Mouse (Mus musculus): Measurements from ENCODE around the gene Gm28710. TPM values are rescaled to one million over a fixed set of nuclear protein-coding genes. Genes with fewer than 3 reads are reported as not detected.

The Gm28710 gene
- total RNA-seq (2017): not detected in 2 replicates

DNA sequence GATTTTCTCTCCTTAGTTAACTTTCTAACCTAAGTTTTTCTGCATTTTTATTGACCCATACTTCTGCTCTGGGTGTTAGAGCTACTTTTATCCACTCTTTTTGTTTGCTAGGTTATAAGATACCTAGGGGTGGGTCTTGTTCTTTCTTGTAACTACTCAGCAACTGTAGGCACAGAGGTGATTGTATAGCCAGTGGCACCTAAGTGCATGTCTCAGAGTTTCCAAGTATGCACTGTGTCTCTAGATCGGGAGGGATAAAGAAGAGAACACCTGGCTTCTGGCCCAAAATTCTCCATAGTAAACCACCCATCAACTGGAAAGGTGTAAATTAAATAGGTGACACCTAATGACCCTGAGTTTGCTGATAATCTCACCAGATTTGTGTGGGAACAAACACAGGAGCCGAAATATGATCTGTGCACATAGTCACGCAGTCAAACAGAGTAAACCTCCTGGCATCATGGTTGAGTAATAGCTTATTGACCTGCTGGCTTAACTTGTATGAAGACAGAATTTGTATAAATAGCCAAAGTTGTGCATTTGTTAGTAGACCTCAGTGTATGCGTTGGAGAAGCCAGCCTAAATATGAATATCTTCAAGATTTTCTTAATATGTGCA is at the start of gene Gm28710:
Gene Gm28710 (plus strand): TSS at position 568 of the 618 bp plus-strand sequence.
- no peak for ATAC-seq (replicated peaks in 1 of 2; ENCODE audit: insufficient read depth in 1 of 2, low FRiP score in 2 of 2, low TSS enrichment in 1 of 2, low read depth in 1 of 2, poor library complexity in 2 of 2, severe bottlenecking in 2 of 2)

DNA sequence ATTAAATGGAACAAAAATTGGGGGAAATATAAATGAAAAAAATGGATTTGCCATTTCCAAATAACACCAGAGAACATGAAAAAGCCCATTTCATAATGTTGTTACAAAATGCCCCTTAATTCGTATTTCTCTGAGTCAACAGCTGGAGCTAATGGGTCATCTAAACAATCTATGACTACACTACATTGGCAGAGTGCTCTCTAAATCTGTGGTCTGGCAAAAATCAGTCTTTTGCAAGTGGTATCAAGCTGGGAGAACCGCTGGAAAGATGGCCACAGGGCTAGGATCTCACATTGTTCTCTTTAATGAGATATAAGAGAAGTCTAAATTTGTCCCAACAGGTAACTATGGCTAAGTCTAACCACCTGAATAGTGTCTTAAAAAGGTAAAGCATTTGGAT is 14.4 kb upstream of the Gm28710 start:
- no peak for ATAC-seq (replicated peaks in 1 of 2; ENCODE audit: insufficient read depth in 1 of 2, low FRiP score in 2 of 2, low TSS enrichment in 1 of 2, low read depth in 1 of 2, poor library complexity in 2 of 2, severe bottlenecking in 2 of 2)

DNA sequence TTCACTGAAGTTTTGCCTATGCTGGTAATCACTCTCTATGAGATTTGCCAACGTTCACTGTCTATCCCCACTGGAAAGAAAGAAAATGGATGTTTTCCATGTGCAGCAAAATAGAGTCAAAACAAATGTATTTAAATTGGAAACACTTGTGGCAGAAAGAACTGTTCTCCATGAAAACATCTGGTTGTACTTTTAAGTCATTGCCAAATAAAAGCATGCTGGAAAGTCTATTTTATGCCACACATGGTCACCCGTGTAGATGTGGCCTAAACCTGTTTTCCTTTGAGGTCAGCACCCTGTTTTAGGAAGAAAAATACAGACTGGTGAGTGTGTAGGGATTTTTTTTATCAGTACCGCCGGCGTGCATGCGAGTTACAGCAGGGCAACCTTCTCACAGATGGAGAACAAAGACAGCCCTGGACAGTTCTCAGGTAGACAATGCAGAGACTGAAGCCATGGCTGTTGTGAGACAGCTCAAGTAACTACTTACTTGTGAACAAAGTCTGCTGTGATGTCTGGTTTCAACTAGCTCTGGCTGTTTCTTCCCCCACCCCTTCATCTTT is 12.9 kb upstream of the Gm28710 start:
- no peak for ATAC-seq (replicated peaks in 1 of 2; ENCODE audit: insufficient read depth in 1 of 2, low FRiP score in 2 of 2, low TSS enrichment in 1 of 2, low read depth in 1 of 2, poor library complexity in 2 of 2, severe bottlenecking in 2 of 2)

DNA sequence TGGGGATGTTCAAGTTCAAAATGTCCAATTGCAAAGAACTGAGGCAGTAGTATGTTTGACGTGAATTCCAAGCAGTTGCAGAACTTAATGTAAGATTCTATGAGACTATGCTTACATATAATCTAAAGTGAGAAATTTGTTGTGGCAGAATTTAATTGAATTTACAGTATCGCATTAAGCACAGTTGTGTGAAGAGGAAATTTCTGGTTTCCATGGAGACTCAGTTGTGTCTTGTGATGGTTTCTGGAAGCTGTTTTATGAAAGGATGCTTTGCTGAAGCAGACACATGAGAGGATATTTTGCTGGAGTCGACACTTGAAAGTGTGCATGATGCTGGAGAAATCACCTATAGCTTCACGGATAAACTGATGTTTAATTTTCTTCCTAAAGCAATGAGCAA is 6.0 kb upstream of the Gm28710 start:
- no peak for ATAC-seq (replicated peaks in 1 of 2; ENCODE audit: insufficient read depth in 1 of 2, low FRiP score in 2 of 2, low TSS enrichment in 1 of 2, low read depth in 1 of 2, poor library complexity in 2 of 2, severe bottlenecking in 2 of 2)

DNA sequence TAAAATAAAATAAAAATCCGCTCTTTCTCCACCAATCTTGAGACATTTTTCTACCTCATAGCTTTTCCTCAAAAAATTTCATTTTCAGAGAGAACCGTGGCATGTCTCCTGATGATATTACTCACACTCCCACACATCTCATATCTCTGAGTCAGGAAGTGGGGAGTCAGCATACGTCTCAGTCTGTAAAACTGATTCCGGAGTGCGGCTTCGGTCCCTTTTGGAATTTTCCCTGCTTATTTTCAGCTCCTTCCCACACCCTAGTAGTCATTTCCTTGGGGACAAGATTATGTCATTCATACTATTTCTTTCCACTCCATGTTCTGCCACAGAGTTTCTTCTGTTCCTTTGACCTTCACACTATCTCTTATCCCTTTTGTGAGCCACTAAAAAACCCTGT is 3.4 kb downstream of the Gm28710 start:
- no peak for ATAC-seq (replicated peaks in 1 of 2; ENCODE audit: insufficient read depth in 1 of 2, low FRiP score in 2 of 2, low TSS enrichment in 1 of 2, low read depth in 1 of 2, poor library complexity in 2 of 2, severe bottlenecking in 2 of 2)

DNA sequence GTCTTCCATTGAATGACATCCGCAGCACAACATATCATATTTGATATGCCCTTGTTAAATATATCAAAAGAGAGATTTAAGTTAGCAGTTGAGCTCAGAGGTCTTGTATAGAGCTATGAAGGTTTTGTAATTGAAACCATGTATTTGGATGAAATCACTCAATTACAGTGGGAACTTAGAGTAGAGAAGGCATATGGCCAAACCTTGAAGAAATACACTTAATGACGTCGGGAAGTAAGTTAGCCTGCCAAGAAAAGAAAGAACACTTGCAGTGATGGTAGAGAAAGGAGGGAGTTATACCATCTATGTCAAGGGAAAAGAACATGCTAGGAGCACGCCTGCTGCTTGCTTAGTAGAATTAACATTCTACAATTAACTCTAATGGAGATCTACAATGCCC is 11.1 kb downstream of the Gm28710 start:
- no peak for ATAC-seq (replicated peaks in 1 of 2; ENCODE audit: insufficient read depth in 1 of 2, low FRiP score in 2 of 2, low TSS enrichment in 1 of 2, low read depth in 1 of 2, poor library complexity in 2 of 2, severe bottlenecking in 2 of 2)

DNA sequence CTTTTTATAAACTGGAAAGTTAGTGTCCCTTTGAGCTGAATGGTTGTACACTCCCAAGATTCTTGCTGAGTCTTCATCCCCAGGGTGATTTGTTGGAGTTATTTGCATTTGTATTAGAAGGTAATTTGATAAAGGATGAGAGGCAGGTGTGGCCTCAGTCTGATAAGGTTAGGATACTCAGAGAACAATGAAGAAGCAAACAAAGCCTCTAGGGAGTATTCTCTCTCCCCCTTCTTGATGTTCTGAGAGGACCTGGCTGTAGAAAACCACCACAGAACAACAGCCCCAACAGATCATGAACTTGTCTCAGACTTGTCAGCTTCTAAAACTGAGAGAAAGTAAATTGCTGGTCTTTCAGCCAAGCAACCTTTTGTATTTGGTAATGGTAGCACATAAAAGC is 47.4 kb downstream of the Gm28710 start:
- no peak for ATAC-seq (replicated peaks in 1 of 2; ENCODE audit: insufficient read depth in 1 of 2, low FRiP score in 2 of 2, low TSS enrichment in 1 of 2, low read depth in 1 of 2, poor library complexity in 2 of 2, severe bottlenecking in 2 of 2)

DNA sequence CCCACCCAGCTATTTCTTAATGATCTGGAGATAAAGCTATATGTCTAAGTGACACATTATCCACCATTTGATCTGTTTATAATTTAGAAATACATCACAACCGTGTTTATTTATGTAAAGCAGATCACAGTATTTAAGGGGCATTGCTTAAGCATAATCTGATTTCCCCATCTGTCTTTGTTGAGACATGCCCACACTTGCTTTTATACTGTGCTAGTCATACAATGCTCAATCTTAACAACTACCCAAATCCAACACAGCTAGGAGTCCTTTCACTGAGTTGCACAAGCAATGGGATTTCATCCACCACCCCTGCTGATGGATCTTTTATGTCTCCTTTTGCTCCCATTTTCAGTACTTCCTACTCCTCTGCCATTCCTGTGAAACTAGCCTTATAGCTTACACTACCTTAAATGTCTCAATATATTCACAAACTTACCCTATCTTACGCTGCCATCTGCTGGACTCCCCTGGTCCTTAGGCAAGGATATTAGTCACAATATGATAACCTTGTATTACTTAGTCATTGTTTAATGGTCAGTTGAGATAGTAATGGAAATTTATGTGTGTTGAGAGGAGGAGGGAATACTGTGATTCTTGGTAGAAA is 77.8 kb downstream of the Gm28710 start:
- peak; percentile 95 to 98 for ATAC-seq (replicated peaks in 1 of 2; ENCODE audit: insufficient read depth in 1 of 2, low FRiP score in 2 of 2, low TSS enrichment in 1 of 2, low read depth in 1 of 2, poor library complexity in 2 of 2, severe bottlenecking in 2 of 2)

DNA sequence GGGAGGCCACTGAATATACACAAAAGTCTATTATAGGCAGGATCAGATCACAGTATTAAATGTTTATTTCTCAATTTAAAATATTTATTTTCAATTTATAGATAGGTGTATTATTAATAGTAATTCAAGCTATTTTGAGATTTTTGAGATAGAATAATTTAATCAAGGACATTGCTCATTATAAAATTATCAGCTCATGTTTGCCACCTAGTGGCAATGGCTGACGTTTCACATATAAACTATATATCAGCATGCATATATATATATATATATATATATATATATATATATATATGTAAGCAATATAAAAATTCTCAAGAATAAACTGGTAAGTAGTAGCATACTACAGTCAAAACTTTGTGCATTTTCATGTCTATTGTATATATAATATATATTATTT is 102.6 kb downstream of the Gm28710 start:
- no peak for ATAC-seq (replicated peaks in 1 of 2; ENCODE audit: insufficient read depth in 1 of 2, low FRiP score in 2 of 2, low TSS enrichment in 1 of 2, low read depth in 1 of 2, poor library complexity in 2 of 2, severe bottlenecking in 2 of 2)

DNA sequence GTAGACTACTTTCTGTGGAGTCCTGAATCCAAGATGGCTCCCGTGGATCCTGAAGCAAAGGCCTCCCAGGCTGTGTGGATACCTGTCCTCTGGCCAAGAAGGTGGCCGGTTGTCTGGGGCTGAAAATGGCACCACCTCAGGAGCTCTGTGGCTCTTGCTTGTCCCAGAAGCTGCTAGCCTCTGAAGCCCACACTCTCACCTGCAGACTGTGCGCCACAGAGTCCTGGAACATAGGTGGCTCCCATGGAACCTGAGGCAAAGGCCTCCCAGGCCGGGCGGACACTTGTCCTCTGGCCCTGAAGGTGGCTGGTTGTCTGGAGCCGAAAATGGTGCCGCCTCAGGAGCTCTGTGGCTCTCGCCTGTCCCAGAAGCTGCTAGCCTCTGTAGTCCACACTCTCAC is 128.2 kb downstream of the Gm28710 start:
- ATAC-seq (replicated peaks in 1 of 2; ENCODE audit: insufficient read depth in 1 of 2, low FRiP score in 2 of 2, low TSS enrichment in 1 of 2, low read depth in 1 of 2, poor library complexity in 2 of 2, severe bottlenecking in 2 of 2): no peak

DNA sequence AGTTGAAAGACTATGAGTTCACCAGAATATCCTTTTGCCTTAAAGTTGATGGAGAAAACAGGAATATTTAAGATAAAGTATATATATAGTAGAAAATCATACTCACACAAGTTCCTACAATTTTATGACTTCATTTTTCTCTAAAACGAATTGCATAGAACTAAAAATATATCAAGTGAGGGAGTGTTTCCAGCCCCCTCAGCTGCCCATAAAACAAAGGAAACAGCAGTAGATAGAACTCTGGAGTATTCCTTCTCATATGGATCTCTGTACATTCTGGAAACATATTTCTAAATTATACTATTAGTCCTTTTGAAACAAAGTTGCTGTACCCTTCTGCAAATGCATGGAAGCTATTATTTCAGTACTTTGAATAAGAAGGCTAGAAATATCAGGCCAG is 130.9 kb downstream of the Gm28710 start:
- no peak for ATAC-seq (replicated peaks in 1 of 2; ENCODE audit: insufficient read depth in 1 of 2, low FRiP score in 2 of 2, low TSS enrichment in 1 of 2, low read depth in 1 of 2, poor library complexity in 2 of 2, severe bottlenecking in 2 of 2)

Other genes starting within 250 kb of the Gm28710 start
- 36.5 and 37.4 TPM in 2 replicates for gene Hgf, start 238.3 kb upstream of the Gm28710 start, total RNA-seq (2017)

All from hematopoietic stem cell, adult 5-6 weeks (primary cell).